Mouse (Mus musculus) retina, adult 2 months (tissue): ENCODE results near the gene Scgb1a1.
"Not testable (repeated sequence)": the region's sequence is repeated elsewhere in the genome, so short reads cannot be mapped to it uniquely, and the experiment has no call there.

Experiments
- DNase-seq: peaks from one replicate; pipeline ENCODE4 v3.0.0-alpha.2; 2012; ENCODE audit warnings: low read depth, low spot score

Gene Scgb1a1

GRCm38 (mm10) chr19:9067292-9067691, 20.5 kb downstream of the Scgb1a1 start:
- DNase-seq, result no peak

- DNase-seq, result no peak
These were observed 21.9 kb downstream of the Scgb1a1 start for GRCm38 (mm10) chr19:9065621-9066561.

- no peak for DNase-seq
These were observed 23.9 kb downstream of the Scgb1a1 start for GRCm38 (mm10) chr19:9063831-9064230.

GRCm38 (mm10) chr19:9062822-9063221, 24.9 kb downstream of the Scgb1a1 start:
- DNase-seq, result no peak

DNA sequence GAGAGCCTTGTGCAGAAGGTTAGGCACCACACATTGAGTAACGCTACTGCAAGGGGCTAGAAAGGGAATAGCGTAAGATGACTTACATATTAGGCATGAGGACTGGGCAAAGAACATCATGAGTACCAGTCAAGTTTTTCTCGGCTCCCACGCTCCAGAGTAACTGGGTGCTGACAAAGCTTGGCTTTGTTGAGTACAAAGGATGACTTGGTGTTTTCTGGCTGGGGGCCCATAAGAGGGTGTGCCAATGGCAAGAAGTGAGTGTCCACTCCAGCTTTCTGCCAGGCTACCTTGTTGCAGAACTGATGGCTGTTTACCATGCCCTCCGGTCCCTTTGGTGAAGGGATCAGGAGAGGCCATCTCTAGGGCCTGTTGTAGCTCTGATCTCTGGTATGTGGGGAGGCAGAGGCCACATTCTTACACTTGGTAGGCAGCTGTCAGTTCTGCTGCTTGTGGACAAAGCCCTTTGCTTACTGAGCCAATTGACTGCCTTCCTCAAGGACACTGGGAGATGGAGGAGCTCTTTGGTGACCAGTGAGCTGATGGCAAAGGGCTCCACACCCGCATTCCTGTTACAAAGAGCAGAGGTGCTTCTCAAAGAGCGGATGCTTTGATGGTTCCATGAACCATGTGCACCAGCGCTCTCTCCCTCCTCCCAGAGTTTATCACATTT, 26.4 kb downstream of the Scgb1a1 start:
- no peak for DNase-seq

DNA sequence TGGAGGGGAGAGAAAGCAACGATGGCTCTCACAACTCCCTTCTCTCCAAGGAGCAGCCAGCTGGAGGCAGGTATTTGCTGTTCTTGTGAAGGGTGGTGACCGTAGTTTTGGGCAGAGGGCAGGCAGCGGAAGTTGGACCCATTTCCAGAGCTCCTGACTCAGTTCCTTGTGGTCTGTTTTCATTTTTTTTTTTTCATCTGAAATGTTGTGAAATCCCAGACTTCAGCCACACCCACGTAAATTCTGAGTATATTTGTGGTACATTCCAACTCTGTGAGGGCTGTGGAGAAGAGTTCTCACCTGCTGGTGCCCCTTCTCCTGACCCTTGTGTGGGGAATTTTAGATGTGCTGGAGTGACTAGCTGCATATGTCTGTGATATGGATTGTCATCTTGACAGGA, 27.7 kb downstream of the Scgb1a1 start:
- DNase-seq, result no peak

- DNase-seq, result no peak
These were observed 28.4 kb downstream of the Scgb1a1 start for GRCm38 (mm10) chr19:9059391-9059790.

DNA sequence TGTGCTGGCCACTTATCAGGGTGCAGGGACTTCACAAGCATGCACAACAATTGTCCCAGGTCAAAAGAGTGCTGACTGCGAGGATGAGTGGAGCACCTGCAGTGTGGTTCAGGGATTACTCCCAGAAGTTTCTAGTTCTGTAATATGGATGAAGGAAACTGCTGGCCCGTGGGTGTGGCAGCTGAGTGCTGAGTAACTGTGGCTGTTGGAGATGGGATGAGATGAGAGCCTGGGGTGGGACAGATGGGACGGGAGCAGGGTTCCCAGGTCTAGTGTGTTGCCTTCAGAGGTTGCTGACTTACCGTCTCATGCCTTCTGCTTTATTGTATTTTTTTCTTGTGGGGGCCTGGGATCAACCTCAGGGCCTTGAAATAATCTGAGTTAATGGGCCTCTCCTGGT, 28.8 kb downstream of the Scgb1a1 start:
- DNase-seq, result no peak

DNA sequence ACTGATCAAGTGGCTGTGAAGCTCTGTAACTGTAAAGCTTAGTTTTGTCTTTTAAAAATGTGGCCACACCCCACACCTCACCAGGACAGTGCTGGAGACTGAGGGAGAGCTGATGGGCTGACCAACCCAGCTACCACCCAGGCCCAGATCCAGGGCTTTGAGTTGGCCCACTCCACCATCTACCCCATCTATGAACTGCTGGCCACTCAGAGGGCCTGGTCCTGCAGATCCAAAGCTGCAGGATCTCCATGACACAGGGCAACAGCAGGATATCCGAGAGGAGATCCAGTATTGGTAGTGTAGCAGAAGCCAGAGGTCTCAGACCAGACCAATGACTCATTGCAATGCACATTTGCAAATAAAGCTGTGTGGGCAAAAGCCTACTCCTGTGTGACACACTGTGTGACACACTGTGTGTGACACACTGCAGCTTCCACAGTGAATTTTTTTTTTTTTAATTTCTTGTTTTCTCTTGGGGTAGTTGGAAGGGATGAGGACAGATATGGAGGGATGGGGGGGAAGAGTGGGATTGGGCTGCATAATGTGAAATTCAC, 29.4 kb downstream of the Scgb1a1 start:
- no peak for DNase-seq

DNA sequence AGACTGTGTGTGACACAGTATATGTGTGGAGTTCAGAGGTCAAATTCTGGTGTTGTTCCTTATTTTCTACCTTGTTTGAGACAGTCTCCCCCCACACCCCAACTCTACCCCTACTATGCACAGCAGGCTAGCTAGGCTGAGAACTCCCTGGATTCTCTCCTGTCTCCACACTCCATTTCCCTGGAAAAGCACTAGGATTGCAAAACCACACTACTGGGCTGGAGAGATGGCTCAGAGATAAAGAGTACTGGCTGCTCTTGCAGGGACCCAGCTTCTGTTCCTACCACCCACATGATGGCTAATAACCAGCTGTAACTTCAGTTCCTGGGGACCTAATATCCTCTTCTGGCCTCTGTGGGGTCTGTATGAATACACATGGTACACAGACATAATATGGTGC, 30.1 kb downstream of the Scgb1a1 start:
- DNase-seq, result no peak

GRCm38 (mm10) chr19:9055703-9056355, 31.9 kb downstream of the Scgb1a1 start:
- DNase-seq, result no peak

- DNase-seq, result no peak
These were observed 32.6 kb downstream of the Scgb1a1 start for GRCm38 (mm10) chr19:9055153-9055552.

- DNase-seq, result no peak
These were observed 34.8 kb downstream of the Scgb1a1 start for GRCm38 (mm10) chr19:9052803-9053431.

DNA sequence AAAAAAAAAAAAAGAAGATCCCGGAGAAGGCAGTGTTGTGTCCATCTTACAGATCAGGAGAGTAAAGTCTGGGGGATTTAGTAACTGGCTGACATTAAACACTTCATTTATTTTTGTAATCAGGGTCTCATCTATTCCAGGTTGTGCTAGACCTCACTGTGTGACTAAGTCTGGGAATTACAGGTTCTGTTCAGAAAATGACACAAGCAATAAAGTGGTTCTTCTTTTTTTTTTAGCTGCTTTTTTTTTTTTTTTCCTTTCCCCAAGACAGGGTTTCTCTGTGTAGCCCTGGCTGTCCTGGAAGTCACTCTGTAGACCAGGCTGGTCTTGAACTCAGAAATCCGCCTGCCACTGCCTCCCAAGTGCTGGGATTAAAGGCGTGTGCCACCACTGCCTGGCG, 35.8 kb downstream of the Scgb1a1 start:
- DNase-seq, result not testable (repeated sequence)

- DNase-seq, result no peak
These were observed 37.2 kb downstream of the Scgb1a1 start for GRCm38 (mm10) chr19:9050294-9051229.

GRCm38 (mm10) chr19:9048981-9049687, 38.6 kb downstream of the Scgb1a1 start:
- DNase-seq, result no peak

DNA sequence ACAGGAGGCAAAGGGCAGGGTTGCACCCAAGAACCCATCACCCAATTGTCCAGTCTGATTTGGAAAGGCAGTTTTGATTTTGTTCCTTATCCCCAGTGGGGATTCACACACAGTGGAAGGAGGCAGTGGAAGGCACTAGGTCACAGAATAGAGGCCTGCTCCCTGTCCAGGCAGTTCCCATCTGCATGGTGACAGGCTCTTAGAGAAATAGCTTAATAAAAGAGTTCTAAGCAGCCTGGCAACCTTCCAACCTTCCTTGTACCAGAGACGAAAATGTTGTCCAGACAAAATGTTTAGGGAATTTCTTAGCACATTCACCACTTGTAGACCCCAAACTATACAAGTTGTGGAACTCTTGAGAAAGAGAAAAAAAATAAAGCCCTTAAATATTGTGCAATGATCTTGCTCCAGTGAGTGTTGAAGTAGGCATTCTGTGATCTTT, 39.8 kb downstream of the Scgb1a1 start:
- DNase-seq, result no peak

DNA sequence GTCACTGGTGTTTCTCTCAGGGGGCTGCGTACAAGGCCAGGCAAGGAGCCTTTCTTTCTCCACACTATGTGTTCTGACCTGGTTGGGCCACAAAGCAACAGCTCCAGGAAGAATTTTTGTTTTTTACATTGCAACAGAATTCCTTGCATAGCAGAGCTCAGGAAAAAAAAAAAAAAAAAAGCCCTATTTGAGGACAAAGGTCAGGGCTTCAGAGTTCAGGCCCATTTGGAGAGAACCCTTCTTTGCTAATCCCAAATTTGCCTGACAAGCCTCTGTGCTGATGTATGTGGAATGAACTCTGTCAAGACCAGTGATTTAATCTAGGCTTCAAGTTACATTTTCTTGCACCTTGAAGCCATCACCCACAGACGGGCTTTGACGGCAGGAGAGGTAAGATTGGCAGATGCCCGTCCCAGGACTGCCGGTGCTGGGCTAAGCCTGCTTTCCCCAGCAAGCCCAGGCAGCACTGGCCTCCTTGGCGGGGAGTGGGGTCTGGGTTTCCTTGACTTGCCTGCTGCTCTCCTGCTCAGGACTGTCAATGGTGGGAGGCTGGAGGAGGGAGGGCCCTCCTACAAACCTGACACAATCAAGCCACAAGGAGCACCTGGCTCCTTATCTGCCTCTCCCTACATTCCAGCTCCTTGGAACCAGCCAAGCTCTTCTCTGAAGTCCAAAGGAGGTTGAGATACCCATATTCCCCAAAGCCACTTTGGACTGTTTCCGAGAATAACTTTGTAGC, 40.4 kb downstream of the Scgb1a1 start:
- no peak for DNase-seq

DNA sequence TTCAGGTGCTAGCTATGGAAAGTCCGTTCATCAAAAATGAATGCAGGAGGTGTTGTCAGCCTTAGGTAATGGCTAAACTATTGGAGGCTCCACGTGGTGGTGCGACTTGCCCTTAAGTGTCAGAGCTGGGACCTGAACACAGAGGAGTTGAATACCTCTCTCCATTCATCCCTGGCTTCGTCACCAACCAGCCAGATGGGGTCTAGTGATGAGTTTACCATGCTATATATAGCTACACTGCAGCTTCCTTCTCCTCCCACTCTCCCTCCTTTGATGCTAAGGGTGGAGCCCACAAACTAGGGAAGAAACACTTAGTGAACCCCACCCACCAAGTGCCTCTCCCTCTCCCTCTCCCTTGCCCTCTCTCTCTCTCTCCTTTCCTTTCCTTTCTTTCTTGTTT, 43.5 kb downstream of the Scgb1a1 start:
- DNase-seq, result no peak
